Mouse (Mus musculus): ENCODE results near the gene Otub2. TPM values are rescaled to one million over a fixed set of nuclear protein-coding genes. Genes with fewer than 3 reads are reported as not detected.
"Not testable (repeated sequence)": the region's sequence is repeated elsewhere in the genome, so short reads cannot be mapped to it uniquely, and the experiment has no call there.

Gene Otub2
- polyA plus RNA-seq, 1 experiment from 2014 or later = 5.6 TPM

GRCm38 (mm10) chr12:103426710-103427109 is 38.2 kb downstream of the Otub2 start:
- TF ChIP-seq CTCF (IDR thresholded peaks at IDR 0.05; ENCODE audit: low read depth) = peak; percentile 18; the same call in 1 of the 2 replicates
- no peak overlapping the region for H3K4me3 ChIP-seq (replicated peaks; ENCODE audit: low read depth, low read length)

GRCm38 (mm10) chr12:103433430-103433829 is 44.9 kb downstream of the Otub2 start:
- H3K27ac ChIP-seq = peak overlapping the region; percentile 85; the same call in 1 of the 2 replicates
- no peak for ATAC-seq (replicated peaks; ENCODE audit: low FRiP score, low read depth)
- 77% methylated on average over 2 of the region's 2 CpGs for WGBS

More at GRCm38 (mm10) chr12:103426710-103427109, 38.2 kb downstream of the Otub2 start:
- Histone ChIP-seq H3K36me3 (ENCODE audit: insufficient read depth, low read length) (0 out of 2 replicates have a peak, but pooled peaks cover 8% of the 10 kb centered on the region), H3K9ac (ENCODE audit: low read depth, low read length) (no peak overlapping the region), H3K27me3 (ENCODE audit: insufficient read depth, low read length) (no peaks in the 10 kb centered on the region), H3K4me2 (ENCODE audit: low read length) (no peak overlapping the region), H3K9me3 (replicated peaks; ENCODE audit: low read length) (no peaks in the 10 kb centered on the region), H3K27ac (no peak overlapping the region), H3K4me1 (replicated peaks; ENCODE audit: insufficient read depth, low read length) (0 out of 2 replicates have a peak, but pooled peaks cover under 1% of the 10 kb centered on the region)
- ATAC-seq (replicated peaks; ENCODE audit: low FRiP score, low read depth) (no peak), DNase-seq (ENCODE audit: low spot score) (no peak)
- 93% methylated on average over 7 of the region's 7 CpGs for WGBS

DNA sequence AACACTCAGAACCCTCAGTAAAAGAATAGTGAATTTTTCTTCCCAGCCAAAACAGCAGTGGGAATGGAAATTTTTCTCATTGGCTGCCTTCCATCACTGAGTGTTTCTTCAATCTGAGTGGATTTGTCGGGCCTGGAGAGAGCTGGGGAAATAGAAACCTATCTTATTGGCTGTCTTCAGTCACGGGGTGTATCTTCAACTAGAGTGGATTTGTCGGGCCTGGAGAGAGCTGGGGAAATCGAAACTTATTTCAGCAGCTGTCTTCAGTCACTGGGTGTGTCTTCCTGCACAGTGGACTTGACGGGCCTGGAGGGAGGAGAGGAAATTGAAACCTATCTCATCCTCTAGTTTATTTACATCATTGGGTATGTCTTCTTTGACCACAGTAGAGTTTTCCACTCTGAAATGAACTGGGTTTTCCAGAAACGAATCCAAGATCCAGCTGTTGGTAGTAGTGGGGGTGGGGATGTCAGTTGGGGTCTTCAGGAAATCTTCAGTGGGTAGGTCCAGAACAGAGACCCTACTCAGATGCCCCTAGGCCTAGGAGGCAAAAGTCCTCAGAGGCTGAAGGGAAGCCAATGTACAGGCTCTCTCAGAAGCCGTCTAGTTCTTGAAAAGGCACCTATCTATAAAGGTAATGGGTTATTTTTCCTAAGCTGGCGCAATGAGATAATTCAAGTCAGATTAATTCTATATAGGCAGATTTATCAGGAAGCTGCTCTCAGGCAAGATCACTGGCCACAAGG is 45.7 kb downstream of the Otub2 start, which contains the start of gene Ifi27:
TSS of gene Ifi27 (plus strand) at position 226 of the 746 bp plus-strand sequence.
- Histone ChIP-seq H3K9me3 (replicated peaks; ENCODE audit: low read length) (no peaks in the 10 kb centered on the region), H3K4me3 (replicated peaks; ENCODE audit: low read depth, low read length) (no peak within 1 kb of the TSS), H3K36me3 (ENCODE audit: insufficient read depth, low read length) (0 out of 2 replicates have a peak, but pooled peaks cover 4% of the 10 kb centered on the region), H3K4me2 (ENCODE audit: low read length) (peak within 1 kb of the TSS; percentile 36), H3K27ac (peak within 1 kb of the TSS; percentile 85), H3K9ac (ENCODE audit: low read depth, low read length) (no peak within 1 kb of the TSS), H3K27me3 (ENCODE audit: insufficient read depth, low read length) (no peaks in the 10 kb centered on the region), H3K4me1 (replicated peaks; ENCODE audit: insufficient read depth, low read length) (no peaks in the 10 kb centered on the region)
- DNase-seq (ENCODE audit: low spot score) (peak; percentile 97), ATAC-seq (replicated peaks; ENCODE audit: low FRiP score, low read depth) (peak; percentile 96)
- TF ChIP-seq CTCF (IDR thresholded peaks at IDR 0.05; ENCODE audit: low read depth) = no peak
- WGBS = 35% methylated on average over 8 of the region's 8 CpGs

More at GRCm38 (mm10) chr12:103433430-103433829, 44.9 kb downstream of the Otub2 start:
- no peaks in the 10 kb centered on the region for H3K4me1 ChIP-seq (replicated peaks; ENCODE audit: insufficient read depth, low read length)
- no peak overlapping the region for H3K9ac ChIP-seq (ENCODE audit: low read depth, low read length)
- H3K4me3 ChIP-seq (replicated peaks; ENCODE audit: low read depth, low read length) = no peak overlapping the region
- no peak overlapping the region for H3K4me2 ChIP-seq (ENCODE audit: low read length)
- no peak for DNase-seq (ENCODE audit: low spot score)
- H3K27me3 ChIP-seq (ENCODE audit: insufficient read depth, low read length) = no peaks in the 10 kb centered on the region
- no peaks in the 10 kb centered on the region for H3K9me3 ChIP-seq (replicated peaks; ENCODE audit: low read length)
- TF ChIP-seq CTCF (IDR thresholded peaks at IDR 0.05; ENCODE audit: low read depth) = no peak
- 0 out of 2 replicates have a peak, but pooled peaks cover 4% of the 10 kb centered on the region for H3K36me3 ChIP-seq (ENCODE audit: insufficient read depth, low read length)

- 0 out of 2 replicates have a peak, but pooled peaks have one; percentile 4 for ATAC-seq (replicated peaks; ENCODE audit: low FRiP score, low read depth)
- no peaks in the 10 kb centered on the region for H3K9me3 ChIP-seq (replicated peaks; ENCODE audit: low read length)
Measured at GRCm38 (mm10) chr12:103434861-103435260, 46.4 kb downstream of the Otub2 start.

GRCm38 (mm10) chr12:103437601-103438000 is 49.1 kb downstream of the Otub2 start:
- 83% methylated on average over 1 of the region's 1 CpGs for WGBS
- Histone ChIP-seq H3K4me1 (replicated peaks; ENCODE audit: insufficient read depth, low read length) (no peaks in the 10 kb centered on the region), H3K36me3 (ENCODE audit: insufficient read depth, low read length) (0 out of 2 replicates have a peak, but pooled peaks cover 4% of the 10 kb centered on the region), H3K9ac (ENCODE audit: low read depth, low read length) (no peak overlapping the region), H3K27ac (no peak overlapping the region), H3K27me3 (ENCODE audit: insufficient read depth, low read length) (no peaks in the 10 kb centered on the region), H3K9me3 (replicated peaks; ENCODE audit: low read length) (no peaks in the 10 kb centered on the region), H3K4me2 (ENCODE audit: low read length) (no peak overlapping the region), H3K4me3 (replicated peaks; ENCODE audit: low read depth, low read length) (no peak overlapping the region)
- TF ChIP-seq CTCF (IDR thresholded peaks at IDR 0.05; ENCODE audit: low read depth) = no peak
- ATAC-seq (replicated peaks; ENCODE audit: low FRiP score, low read depth) = no peak
- DNase-seq (ENCODE audit: low spot score) = no peak

More at GRCm38 (mm10) chr12:103434861-103435260, 46.4 kb downstream of the Otub2 start:
- Histone ChIP-seq H3K27ac (peak overlapping the region; percentile 85), H3K36me3 (ENCODE audit: insufficient read depth, low read length) (0 out of 2 replicates have a peak, but pooled peaks cover 4% of the 10 kb centered on the region), H3K4me3 (replicated peaks; ENCODE audit: low read depth, low read length) (no peak overlapping the region), H3K27me3 (ENCODE audit: insufficient read depth, low read length) (no peaks in the 10 kb centered on the region), H3K4me1 (replicated peaks; ENCODE audit: insufficient read depth, low read length) (no peaks in the 10 kb centered on the region), H3K4me2 (ENCODE audit: low read length) (no peak overlapping the region), H3K9ac (ENCODE audit: low read depth, low read length) (no peak overlapping the region)
- DNase-seq (ENCODE audit: low spot score) = no peak
- TF ChIP-seq CTCF (IDR thresholded peaks at IDR 0.05; ENCODE audit: low read depth) = no peak

GRCm38 (mm10) chr12:103443524-103443923 is 55.0 kb downstream of the Otub2 start, which contains the start of gene Ifi27l2a:
Gene Ifi27l2a, minus strand, starts transcription at chr12:103443680.
- peak; percentile 70 for DNase-seq (ENCODE audit: low spot score)
- no peak; the same call in 1 of the 2 replicates for ATAC-seq (replicated peaks; ENCODE audit: low FRiP score, low read depth)

DNA sequence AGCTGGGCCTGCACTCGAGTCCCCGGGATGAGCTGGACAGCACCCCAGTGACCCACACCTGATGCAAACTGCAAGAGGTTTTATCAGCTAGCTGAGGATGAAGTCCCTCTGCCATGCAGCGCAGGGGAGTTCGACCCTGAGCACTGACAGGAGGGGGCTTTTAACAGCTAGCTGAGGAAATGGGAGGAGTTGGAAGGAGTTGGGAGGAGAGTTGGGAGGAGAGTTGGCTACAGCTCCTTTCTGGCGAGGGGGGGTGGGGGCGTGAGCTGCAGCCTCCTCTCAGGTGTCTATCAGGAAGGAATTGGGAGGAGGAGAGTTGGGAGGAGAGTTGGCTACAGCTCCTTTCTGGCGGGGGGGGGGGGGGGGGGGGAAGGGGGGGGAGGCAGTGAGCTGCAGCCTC is 55.8 kb downstream of the Otub2 start:
- not testable (repeated sequence) for H3K4me1 ChIP-seq (replicated peaks; ENCODE audit: insufficient read depth, low read length); H3K9me3 ChIP-seq (replicated peaks; ENCODE audit: low read length); DNase-seq (ENCODE audit: low spot score); H3K27ac ChIP-seq; H3K27me3 ChIP-seq (ENCODE audit: insufficient read depth, low read length); ATAC-seq (replicated peaks; ENCODE audit: low FRiP score, low read depth); H3K4me2 ChIP-seq (ENCODE audit: low read length); H3K36me3 ChIP-seq (ENCODE audit: insufficient read depth, low read length); H3K4me3 ChIP-seq (replicated peaks; ENCODE audit: low read depth, low read length); H3K9ac ChIP-seq (ENCODE audit: low read depth, low read length)
- WGBS = 22% methylated on average over 6 of the region's 7 CpGs

More at GRCm38 (mm10) chr12:103443524-103443923, 55.0 kb downstream of the Otub2 start, which contains the start of gene Ifi27l2a:
- H3K27ac ChIP-seq = no peak within 1 kb of the TSS
- H3K27me3 ChIP-seq (ENCODE audit: insufficient read depth, low read length) = no peaks in the 10 kb centered on the region
- H3K4me1 ChIP-seq (replicated peaks; ENCODE audit: insufficient read depth, low read length) = no peaks in the 10 kb centered on the region
- H3K4me3 ChIP-seq (replicated peaks; ENCODE audit: low read depth, low read length) = peak within 1 kb of the TSS; percentile 1; the same call in 1 of the 2 replicates
- no peak for TF ChIP-seq CTCF (IDR thresholded peaks at IDR 0.05; ENCODE audit: low read depth)
- H3K4me2 ChIP-seq (ENCODE audit: low read length) = peak within 1 kb of the TSS; percentile 41
- H3K9me3 ChIP-seq (replicated peaks; ENCODE audit: low read length) = no peaks in the 10 kb centered on the region
- 52% methylated on average over 3 of the region's 3 CpGs for WGBS
- H3K36me3 ChIP-seq (ENCODE audit: insufficient read depth, low read length) = no peaks in the 10 kb centered on the region
- no peak within 1 kb of the TSS for H3K9ac ChIP-seq (ENCODE audit: low read depth, low read length)

Data from kidney, postnatal 0 days (tissue).